Mouse (Mus musculus): Measurements from ENCODE around the gene Mapk1ip1l.
A peak's percentile ranks its signal among the peaks of the same experiment; 100 is the strongest.
"Not testable (repeated sequence)": the region's sequence is repeated elsewhere in the genome, so short reads cannot be mapped to it uniquely, and the experiment has no call there.

The Mapk1ip1l gene

DNA sequence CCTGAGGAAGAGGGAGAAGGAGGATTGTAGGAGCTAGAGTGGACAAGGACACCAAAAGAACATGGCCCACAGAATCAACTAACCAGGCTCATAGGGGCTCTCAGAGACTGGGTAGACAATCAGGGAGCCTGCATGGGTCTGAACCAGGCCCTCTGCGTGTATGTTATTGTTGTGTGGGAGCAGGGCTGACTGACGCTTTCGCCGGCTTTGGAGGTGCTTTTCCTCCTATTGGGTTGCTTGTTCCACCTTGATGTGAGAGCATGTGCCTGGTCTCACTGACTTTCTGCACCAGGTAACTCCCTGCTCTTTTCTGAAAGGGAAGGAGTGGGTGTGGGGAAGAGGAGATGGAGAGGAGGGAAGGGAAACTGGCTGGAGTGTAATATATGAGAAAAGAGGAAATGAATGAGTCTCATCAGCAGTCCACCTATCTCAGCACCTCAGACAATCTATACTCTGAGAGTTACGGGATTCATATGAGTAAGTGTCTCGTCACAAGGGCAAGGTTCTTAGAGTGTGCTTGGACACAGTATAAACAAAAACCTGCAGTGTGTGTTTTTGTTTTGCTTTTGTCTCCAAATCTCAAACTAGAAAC lies 6.8 kb downstream of the Mapk1ip1l start:
- no peak for DNase-seq (ENCODE audit: low spot score in 2 of 2)

DNA sequence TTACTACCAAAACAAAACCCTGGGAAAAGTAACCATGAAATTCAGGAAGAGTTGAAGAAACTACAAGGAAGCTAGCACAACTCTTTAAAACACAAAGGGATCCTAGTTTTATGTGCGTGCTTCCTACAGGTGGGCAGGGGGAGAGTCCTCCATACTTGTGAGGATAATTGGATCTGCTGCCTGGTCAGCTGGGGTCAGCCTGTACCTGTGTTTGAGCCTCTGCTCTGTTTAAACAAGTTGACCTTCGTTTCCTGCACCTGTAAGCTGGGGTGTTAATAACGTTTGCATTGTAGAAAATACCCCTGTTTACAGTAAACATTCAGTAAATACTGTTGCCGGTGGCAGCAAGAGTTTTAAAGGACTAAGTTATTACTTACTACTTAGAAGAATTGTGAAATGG lies 7.9 kb downstream of the Mapk1ip1l start:
- no peak for DNase-seq (ENCODE audit: low spot score in 2 of 2)

DNA sequence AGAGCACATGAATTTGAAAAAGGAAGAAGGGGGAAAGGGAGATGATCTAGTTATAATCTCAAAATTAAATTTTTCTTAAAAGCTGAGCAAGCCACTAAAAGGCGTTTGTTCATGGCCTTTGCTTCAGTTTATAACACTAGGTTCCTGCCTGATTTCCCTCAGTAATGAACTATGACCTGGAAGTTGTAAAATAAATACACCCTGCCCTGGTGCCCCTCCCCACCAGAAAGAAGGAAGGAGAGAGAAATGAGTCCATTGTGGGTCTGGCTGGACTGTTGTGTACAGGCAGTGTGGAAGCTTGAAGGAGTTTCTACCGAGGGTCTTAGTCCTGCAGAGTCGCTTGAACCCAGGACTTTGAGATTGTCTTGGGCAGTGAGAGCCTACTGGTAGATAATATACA lies 9.6 kb downstream of the Mapk1ip1l start:
- DNase-seq (ENCODE audit: low spot score in 2 of 2) = no peak

DNA sequence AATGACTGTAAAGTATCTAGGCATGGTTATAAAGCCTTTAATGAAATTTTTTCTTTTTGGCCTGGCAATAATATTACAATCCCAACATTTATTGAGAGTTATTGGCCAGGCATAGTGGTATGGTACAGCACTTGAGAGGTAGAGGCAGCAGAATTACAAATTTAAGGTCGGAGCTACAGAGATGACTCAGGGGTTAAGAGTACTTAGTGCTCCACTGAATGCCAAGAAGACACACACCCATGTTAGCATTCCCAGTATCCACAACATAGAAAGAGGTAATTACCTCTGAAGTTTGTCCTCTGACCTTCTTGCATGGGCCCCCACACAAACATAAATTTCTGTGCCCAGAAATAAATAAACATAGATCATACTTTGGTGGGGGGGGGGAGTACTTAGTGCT lies 11.0 kb downstream of the Mapk1ip1l start:
- no peak for DNase-seq (ENCODE audit: low spot score in 2 of 2)

DNA sequence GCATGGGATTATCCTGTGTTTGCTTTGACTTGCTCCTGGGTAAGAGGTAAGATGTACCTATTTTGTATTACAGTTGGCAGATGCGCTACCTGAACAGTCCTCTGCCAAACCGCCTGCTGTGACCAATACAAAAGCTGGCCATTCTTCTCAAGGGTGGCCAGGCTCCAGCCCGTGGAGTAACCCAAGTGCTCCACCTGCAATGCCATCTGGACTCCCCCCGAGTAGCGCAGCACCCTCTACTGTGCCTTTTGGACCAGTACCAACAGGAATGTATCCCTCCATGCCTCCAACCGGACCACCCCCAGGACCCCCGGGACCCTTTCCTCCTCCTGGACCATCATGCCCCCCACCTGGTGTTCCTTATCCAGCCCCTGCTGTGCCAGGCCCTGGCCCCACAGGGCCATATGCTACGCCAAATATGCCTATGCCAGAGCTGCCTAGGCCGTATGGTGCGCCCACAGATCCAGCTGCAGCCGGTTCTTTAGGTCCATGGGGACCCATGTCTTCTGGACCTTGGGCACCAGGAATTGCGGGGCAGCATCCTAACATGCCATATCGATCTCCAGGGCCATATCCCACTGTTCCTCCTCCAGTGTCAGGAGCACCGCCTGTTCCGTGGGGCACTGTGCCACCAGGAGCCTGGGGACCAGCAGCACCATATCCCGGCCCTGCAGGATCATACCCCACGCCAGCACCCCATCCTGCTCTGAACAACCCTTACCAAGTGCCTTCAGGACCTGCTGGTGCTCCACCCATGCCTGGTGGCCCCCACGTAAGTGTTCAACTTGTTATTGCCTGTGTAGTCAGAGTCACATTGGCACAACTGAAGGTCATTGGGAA lies 12.5 kb downstream of the Mapk1ip1l start:
- DNase-seq (ENCODE audit: low spot score in 2 of 2) = no peak

DNA sequence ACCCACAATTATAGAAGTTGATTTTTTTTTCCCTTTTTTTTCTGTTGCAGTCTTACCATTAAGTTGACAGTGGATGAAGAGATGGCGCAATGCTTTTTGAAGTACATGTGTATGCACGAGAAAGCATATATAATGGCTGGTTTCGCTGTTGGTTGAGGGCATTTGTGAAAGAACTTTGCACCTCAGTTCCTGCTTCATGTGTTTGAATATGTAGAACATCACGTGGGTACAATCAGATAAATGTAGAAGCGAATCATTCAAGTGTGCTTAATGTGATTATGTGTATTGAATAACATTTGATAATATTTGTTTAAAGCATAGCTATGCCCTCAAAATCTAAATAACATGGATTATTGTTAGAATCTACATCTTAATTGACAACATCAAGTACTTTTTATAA lies 21.3 kb downstream of the Mapk1ip1l start:
- no peak for DNase-seq (ENCODE audit: low spot score in 2 of 2)

DNA sequence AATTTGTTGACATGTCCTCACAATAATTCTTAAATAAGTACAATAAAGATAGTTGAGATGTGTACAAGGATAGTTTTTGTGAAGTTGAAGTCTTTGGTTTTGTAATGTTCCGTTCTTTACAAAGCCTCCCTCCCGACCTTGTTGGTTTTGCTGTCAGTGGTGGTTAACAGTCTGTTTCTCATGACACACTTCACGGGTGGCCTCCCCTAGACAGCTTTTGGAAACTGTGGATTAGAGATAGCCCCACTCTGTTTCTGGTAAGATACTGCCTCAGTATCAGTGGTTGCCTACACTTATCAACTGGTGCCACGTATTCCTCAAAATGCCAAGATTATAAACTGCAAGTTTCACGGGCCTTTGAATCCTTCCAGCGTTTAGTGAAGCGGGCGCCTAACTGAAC lies 23.5 kb downstream of the Mapk1ip1l start:
- DNase-seq (ENCODE audit: low spot score in 2 of 2) = not testable (repeated sequence)

DNA sequence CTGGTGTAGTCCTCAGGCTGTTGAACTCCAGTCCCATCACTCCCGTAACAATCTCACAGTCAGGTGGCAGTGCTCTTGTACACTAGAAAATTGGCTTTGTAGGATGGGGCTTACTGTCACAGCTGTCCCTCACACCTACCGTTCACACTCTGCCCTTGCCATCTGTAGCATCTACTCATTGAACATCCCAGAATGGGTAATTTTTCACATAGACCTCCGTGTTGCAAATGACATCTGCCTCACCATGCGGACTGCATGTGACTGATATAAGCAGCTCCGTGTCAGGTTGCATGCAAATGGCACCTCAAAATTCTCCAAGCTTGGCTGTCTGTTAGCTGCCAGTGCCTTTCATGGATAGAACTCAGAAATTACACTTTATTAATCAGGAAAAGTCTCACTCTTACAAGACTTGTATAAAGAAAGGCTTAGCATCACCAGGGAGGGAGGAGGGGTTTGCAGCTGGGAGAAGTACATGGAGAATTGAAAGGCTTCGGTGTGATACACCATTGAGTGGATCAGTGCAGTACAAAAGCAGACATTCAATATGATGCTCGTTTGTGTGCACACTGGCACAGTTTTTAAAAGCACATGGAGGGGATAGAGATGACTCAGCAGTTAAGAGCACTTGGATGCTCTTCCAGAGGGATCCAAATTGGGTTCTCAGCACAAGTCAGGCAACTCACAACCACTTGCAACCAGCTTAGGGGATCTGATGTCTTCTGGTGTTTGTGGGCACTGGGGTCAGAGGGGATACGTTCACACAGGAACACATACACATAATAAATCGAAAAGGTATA lies 28.1 kb downstream of the Mapk1ip1l start:
- no peak for DNase-seq (ENCODE audit: low spot score in 2 of 2)

DNA sequence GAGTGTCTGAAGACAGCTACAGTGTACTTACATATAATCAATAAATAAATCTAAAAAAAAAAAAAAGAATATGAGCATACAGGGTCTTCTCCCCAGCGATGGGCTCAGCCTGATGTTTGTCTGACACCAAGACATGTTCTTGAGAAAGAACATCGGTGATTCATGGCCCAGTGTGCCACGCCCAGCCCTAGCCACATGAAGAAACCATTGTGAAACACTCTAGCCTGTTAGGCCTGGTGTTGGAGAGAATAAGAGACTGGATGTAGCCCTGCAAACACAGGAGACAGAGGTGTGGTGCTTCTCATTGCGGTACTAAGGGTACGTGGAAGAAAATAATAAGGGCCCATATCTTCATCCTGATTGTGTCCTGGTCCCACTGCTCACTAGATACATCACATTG lies 29.3 kb downstream of the Mapk1ip1l start:
- no peak for DNase-seq (ENCODE audit: low spot score in 2 of 2)

DNA sequence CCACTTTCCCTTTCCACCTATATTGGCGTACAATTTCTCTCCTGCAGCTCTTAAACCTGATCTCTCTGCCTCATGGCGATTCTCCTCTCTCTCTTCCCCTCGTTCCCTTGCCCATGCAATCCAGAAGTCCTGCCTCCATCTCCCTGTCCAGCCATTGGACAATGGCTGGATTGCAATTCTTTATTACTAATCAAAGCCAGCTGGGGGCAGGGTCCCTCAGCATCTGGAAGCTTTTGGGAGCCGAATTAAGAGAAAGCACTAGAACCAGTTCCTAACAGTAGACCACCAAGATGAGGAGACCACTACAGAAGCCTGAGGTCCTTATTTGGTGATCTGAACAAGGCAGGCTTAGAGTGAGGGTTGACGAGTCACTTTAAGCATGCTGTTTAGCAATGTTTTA lies 33.9 kb downstream of the Mapk1ip1l start:
- DNase-seq (ENCODE audit: low spot score in 2 of 2) = no peak

DNA sequence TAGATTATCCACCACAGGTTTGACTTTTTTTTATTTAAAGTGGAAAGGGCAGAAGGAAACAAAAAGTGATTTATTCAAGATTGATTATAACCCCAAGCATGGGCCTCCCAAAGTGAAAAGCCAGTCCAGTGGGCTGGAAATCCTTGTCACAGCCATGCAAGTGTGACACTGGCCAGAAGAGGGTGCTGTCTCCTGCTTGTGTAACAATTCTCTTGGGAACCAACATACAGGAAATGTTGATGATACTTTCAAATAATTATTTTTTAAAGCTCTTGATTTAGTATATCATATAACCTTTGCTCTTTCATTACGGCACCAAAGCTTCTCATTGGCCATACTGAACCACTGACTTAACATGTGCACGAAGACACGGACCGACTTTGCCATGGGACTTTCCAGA lies 36.8 kb downstream of the Mapk1ip1l start:
- DNase-seq (ENCODE audit: low spot score in 2 of 2) = peak; percentile 50 to 65

DNA sequence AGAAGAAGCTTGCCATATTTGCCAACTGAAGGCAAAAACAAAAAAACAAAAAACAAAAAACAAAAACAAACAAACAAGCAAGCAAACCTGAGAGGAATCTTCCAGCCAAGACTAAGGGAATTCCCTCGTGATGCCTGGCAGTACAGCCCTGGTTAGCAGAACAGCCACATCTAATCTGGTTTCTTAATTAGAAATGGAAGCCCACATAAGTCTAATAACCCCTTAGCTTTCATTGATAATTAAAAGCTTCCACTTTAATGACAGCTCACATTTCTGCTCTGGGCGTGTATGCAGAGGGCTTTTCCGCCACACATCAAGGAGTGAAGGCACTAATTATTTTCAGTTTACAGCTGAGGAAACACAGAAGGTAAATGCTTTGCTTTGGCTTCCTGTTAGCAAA lies 37.2 kb downstream of the Mapk1ip1l start:
- no peak for DNase-seq (ENCODE audit: low spot score in 2 of 2)

DNA sequence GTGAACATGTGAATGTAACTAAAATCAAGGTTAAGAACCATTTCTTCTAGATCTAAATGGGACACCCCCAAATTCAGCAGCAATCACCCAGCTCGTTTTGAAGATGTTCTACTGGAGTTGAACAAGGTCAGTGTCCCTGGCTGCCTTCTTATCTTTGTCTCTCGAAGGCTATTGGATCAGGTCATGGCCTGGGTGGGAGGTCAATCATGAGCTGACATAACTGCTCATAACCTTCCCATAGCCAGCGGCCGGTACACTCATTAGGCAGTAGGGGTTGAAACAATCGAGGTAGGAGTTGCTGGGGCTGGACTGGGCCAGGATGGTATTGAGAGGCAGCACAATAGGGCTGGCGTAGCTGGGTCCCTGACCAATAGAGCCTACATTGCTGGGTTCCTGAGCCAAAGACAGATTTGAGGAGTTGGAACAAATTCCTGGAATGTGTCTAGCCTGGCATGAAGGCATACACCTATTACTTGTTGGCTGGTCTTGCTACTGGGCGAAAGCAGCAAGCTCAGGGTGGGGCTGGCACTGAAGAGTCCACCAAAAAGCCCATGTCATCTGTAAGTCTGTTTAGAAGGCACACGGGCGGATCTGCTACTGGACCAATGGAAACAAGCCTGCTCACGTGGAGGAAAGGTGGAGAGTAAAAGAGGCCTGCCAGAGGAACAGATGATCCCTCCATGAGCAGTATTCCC lies 42.3 kb downstream of the Mapk1ip1l start:
- no peak for DNase-seq (ENCODE audit: low spot score in 2 of 2)

DNA sequence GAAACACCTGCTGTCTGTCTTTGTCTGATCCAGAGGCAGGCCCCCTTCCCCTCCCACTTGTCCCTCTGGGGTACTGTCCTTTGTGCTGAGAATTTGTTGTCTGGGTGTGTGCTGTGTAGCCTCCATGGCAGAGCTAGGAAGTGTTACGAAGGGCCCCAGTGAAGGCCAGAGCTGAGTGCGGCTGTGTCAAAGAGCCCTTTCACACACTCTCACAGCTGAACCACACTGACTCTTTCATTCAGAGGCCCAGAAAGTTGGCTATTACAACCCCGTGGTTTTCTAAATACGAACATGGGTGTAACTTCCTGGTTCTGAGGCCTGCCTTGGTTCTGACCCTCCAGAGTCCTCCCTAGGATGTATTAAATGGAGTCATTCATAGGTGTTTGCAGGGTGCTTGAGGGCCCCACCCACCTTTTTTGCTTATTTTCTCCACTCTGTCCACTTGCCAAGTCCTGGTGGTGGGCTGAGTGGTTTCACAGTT lies 43.8 kb downstream of the Mapk1ip1l start:
- DNase-seq (ENCODE audit: low spot score in 2 of 2) = peak; percentile 74 to 85

DNA sequence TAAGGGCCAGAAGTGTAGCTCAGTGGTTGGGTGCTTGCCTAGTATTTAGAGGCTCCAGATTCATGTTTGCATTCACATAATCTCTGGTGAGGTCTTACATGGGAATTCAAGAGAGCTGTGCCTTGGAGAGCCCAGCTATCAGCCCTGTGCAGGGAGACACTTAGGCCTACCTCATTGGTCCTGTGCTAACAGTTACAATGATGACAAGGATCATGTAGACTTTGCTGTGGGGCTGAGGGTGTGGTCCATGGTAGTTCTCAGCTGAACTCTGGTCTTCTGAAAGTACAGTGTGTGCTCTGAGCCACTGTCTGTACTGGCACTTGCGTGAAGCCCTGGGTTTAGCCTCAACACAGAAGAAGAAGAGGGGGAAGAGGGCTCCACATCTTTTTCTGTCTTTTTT lies 48.6 kb downstream of the Mapk1ip1l start:
- no peak for DNase-seq (ENCODE audit: low spot score in 2 of 2)

DNA sequence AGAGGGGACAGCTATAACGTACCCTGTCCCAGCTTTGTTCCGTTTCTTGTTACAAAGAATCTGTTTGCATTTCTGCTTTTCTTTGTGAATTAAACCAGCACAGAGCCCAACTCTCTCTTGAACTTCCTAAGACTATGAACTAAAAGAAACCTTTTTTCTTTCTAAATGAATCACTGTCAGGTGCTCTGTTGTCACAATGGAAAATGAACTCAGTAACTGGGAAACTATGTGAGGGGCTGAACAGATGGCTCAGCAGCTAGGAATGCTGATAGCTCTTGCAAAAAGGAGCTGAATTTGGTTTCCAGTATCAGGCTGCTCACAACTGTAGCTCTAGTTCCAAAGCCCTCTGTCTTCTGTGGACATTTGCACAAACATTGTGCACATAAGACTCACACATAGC lies 52.9 kb downstream of the Mapk1ip1l start:
- DNase-seq (ENCODE audit: low spot score in 2 of 2) = no peak

DNA sequence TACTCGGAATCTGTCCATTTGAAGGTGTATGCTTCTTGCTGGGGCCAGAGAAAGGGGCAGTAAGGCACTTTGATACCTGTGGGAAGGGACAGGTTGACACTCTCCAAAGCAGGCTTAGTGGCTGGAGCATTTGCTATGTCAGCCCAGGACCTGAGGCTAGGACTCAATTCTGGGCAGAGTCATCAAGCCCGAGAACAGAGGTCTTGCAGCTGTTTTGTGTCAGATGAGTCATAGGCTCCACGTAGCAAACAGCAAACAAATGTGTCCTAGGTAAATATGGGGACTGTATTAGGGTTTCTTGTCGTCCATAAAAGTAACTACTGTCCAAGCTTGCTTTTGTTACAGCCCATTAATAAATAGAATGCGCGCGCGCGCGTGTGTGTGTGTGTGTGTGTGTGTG lies 54.2 kb downstream of the Mapk1ip1l start:
- no peak for DNase-seq (ENCODE audit: low spot score in 2 of 2)

DNA sequence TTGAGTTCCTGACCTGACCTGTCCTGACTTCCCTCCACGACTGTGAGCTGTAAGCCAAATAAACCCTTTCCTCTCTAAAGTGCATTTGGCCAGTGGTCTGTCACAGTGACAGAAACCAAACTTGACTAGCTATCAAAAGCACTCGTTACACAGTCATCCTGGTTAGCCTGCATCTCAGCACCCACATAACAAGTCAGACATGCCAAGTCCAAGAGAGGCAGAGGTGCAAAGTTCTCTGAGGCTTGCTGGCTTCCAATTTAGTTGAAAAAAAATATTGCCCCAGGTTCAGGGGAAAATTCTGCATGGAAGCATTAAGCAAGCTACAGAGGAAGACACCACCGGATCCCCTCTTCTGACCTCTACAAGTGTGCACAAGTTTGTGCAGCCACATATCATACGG lies 55.2 kb downstream of the Mapk1ip1l start:
- DNase-seq (ENCODE audit: low spot score in 2 of 2) = no peak

DNA sequence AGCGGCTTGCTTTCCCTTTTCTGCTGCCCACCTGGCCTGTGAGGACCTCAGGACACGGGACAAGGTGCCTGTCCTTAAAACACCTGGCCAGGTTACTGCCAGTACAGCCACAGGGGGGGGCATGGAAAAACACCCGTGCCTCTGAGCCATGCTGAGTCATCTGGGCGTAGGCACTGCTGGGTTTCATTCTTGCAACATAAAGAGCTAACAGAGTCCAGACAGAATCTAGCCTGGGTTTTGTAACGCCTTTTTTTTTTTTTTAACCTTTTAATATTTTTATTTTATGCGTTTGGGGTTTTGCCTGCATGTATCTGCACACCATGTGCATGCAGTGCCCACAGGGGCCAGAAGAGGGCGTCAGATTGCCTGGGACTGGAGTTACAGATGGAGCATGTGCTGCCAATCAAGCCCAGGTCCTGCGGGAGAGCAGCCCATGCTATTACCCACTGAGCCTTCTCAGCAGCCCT lies 56.1 kb downstream of the Mapk1ip1l start:
- DNase-seq (ENCODE audit: low spot score in 2 of 2) = peak in 1 of 2 experiments; percentile 20

DNA sequence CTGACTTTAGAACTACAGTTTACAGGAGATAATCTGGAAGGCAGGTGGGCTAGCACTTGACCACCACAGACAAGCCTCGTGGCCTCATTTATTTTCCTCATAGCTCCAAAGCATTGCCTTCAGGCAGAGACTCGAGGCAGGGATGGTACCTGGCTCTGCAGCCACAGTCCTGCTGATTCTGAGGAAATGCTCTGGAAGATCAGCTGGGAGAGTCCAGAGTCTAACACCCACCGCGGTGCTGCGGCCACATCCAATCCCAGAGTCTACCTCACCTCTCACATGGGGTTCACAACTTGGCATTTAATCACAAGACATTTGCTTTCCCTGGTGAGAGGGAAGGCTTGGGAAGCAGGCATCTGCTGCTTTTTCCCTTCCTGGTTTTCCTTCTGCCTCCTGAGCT lies 56.9 kb downstream of the Mapk1ip1l start:
- DNase-seq (ENCODE audit: low spot score in 2 of 2) = no peak

DNA sequence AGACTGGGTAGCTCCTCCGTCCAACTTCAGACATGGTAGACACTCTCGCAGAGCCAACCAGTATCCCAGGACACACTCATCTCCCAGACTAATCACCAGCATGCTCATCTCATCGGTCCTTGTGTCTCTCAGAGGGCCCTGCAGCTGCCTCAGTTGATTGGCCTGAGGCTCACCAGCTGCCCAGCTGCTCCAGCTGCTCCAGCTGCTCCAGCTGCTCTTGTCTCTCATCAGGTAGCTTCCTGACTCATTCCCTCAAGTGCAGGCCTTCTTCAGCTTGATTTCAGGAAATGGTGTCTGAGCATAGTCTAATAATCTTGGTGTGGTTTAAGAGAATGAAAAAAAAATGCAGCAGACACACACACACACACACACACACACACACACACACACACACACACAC lies 58.6 kb downstream of the Mapk1ip1l start:
- no peak for DNase-seq (ENCODE audit: low spot score in 2 of 2)

DNA sequence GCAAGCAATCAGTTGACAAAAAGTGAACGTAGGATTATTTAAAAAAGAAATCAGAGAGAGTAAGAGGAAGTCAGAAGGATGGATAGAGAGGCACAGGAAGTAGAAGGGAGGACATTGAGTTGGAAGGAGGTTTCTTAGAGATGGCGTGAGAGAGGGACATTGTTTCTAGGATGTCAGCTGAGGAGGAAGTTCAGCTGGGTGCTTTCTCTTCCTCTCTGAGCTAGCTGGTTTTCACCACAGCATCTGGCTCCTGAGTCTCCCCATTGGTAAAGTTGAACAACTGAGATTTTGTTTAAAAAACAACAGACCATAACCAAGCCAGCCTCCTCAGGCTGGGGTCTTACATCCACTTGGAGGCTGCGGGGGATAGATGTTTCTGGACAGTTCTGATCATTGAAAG lies 61.5 kb downstream of the Mapk1ip1l start:
- no peak for DNase-seq (ENCODE audit: low spot score in 2 of 2)

Measured in natural killer cell, adult 2 months (primary cell).